Mouse (Mus musculus) hindbrain, embryonic 16.5 days (tissue): ENCODE data around the gene Chil5. TPM values are rescaled to one million over a fixed set of nuclear protein-coding genes. Genes with fewer than 3 reads are reported as not detected.
"Not testable (repeated sequence)": the region's sequence is repeated elsewhere in the genome, so short reads cannot be mapped to it uniquely, and the experiment has no call there.

Experiments used
- ATAC-seq: fragments of 200-750 bp; cut with Nextera tagmentation; 2 replicates; pipeline ENCODE4 v1.8.0; 2017; ENCODE audit warnings: moderate TSS enrichment, moderate library complexity
- H3K27ac ChIP-seq: fragments of 300-500 bp; sonication (generic); 2 replicates; pipeline ENCODE4 v1.5.1; 2014; ENCODE audit warnings: low read depth, mild to moderate bottlenecking, control low read depth, low read length, moderate library complexity
- H3K27me3 ChIP-seq: fragments of 300-500 bp; sonication (generic); replicated peaks from 2 replicates; pipeline ENCODE4 v1.6.1; 2014; ENCODE audit warnings: low read length; ENCODE audit not compliant: control insufficient read depth, insufficient read depth
- H3K36me3 ChIP-seq: fragments of 300-500 bp; sonication (generic); 2 replicates; pipeline ENCODE4 v1.6.1; 2014; ENCODE audit warnings: mild to moderate bottlenecking, low read length, moderate library complexity, mixed read lengths; ENCODE audit not compliant: control insufficient read depth, insufficient read depth
- H3K4me1 ChIP-seq: fragments of 300-500 bp; sonication (generic); 2 replicates; pipeline ENCODE4 v1.6.1; 2014; ENCODE audit warnings: low read depth, low read length; ENCODE audit not compliant: control insufficient read depth, insufficient read depth
- H3K4me2 ChIP-seq: fragments of 300-500 bp; sonication (generic); 2 replicates; pipeline ENCODE4 v1.6.1; 2014; ENCODE audit warnings: mild to moderate bottlenecking, low read length, control low read depth, moderate library complexity
- H3K4me3 ChIP-seq: fragments of 300-500 bp; sonication (generic); 2 replicates; pipeline ENCODE4 v1.5.1; 2014; ENCODE audit warnings: mild to moderate bottlenecking, low read length, control low read depth, moderate library complexity
- H3K9ac ChIP-seq: fragments of 300-500 bp; sonication (generic); 2 replicates; pipeline ENCODE4 v1.6.1; 2014; ENCODE audit warnings: low read depth, mild to moderate bottlenecking, control low read depth, low read length, moderate library complexity
- H3K9me3 ChIP-seq: fragments of 300-500 bp; sonication (generic); 2 replicates; pipeline ENCODE4 v1.6.1; 2014; ENCODE audit warnings: mild to moderate bottlenecking, low read length, moderate library complexity; ENCODE audit not compliant: control insufficient read depth
- WGBS: fragments of 180-500 bp; shearing (Covaris S2); extraction: QIAGEN DNeasy Blood & Tissue Kit; methylation state at CpG from one replicate; pipeline ENCODE4 v1.1.7; 2014; 5-methylcytosine and 5-hydroxymethylcytosine counted together
- polyA plus RNA-seq: library from polyadenylated mRNA; unstranded; fragments of >200 nt; fragmentation: Nextera tagmentation; extraction: Ambion mirVana; gene quantifications from 2 replicates; pipeline ENCODE4 v1.2.1, GENCODE M21; 2015

Chil5 gene
- polyA plus RNA-seq, 1 experiment from 2014 or later, result 0.24 TPM

GRCm38 (mm10) chr3:106003360-106003759 lies 29.3 kb downstream of the Chil5 start:
- H3K9ac ChIP-seq, H3K4me3 ChIP-seq, H3K36me3 ChIP-seq, H3K27ac ChIP-seq, H3K4me1 ChIP-seq, H3K4me2 ChIP-seq, ATAC-seq, H3K9me3 ChIP-seq, H3K27me3 ChIP-seq: not testable (repeated sequence)
- WGBS, result 44% methylated on average over 10 of the region's 10 CpGs

- Histone ChIP-seq H3K4me3 (peak overlapping the region; percentile 34), H3K9me3 (no peaks in the 10 kb centered on the region), H3K9ac (peak overlapping the region; percentile 23; the same call in 1 of the 2 replicates)
Observed at GRCm38 (mm10) chr3:106001416-106002370, 30.9 kb downstream of the Chil5 start.

GRCm38 (mm10) chr3:106000707-106001375 lies 31.8 kb downstream of the Chil5 start:
- 22% methylated on average over 11 of the region's 11 CpGs for WGBS
- peak; percentile 38 for ATAC-seq

More at GRCm38 (mm10) chr3:106001416-106002370, 30.9 kb downstream of the Chil5 start:
- peak; percentile 98 for ATAC-seq
- Histone ChIP-seq H3K36me3 (no peaks in the 10 kb centered on the region), H3K4me1 (peaks cover 5% of the 10 kb centered on the region; the same call in 1 of the 2 replicates), H3K4me2 (peak overlapping the region; percentile 69), H3K27me3 (no peaks in the 10 kb centered on the region), H3K27ac (no peak overlapping the region)
- WGBS, result 20% methylated on average over 17 of the region's 17 CpGs

GRCm38 (mm10) chr3:105994730-105995129 lies 37.9 kb downstream of the Chil5 start:
- 77% methylated on average over 2 of the region's 2 CpGs for WGBS
- no peaks in the 10 kb centered on the region for H3K36me3 ChIP-seq
- H3K9ac ChIP-seq, result no peak overlapping the region
- no peak for ATAC-seq
- no peak overlapping the region for H3K4me3 ChIP-seq
- H3K4me1 ChIP-seq, result no peaks in the 10 kb centered on the region
- H3K27me3 ChIP-seq, result no peaks in the 10 kb centered on the region
- no peaks in the 10 kb centered on the region for H3K9me3 ChIP-seq
- H3K4me2 ChIP-seq, result no peak overlapping the region
- no peak overlapping the region for H3K27ac ChIP-seq

More at GRCm38 (mm10) chr3:106000707-106001375, 31.8 kb downstream of the Chil5 start:
- Histone ChIP-seq H3K4me2 (peak overlapping the region; percentile 69), H3K9ac (peak overlapping the region; percentile 23; the same call in 1 of the 2 replicates), H3K4me3 (peak overlapping the region; percentile 34), H3K27ac (no peak overlapping the region), H3K36me3 (no peaks in the 10 kb centered on the region), H3K27me3 (no peaks in the 10 kb centered on the region), H3K9me3 (no peaks in the 10 kb centered on the region), H3K4me1 (peaks cover 5% of the 10 kb centered on the region; the same call in 1 of the 2 replicates)

- Histone ChIP-seq H3K4me2 (no peak overlapping the region), H3K4me1 (no peaks in the 10 kb centered on the region), H3K36me3 (no peaks in the 10 kb centered on the region), H3K27me3 (no peaks in the 10 kb centered on the region), H3K4me3 (no peak overlapping the region), H3K9me3 (no peaks in the 10 kb centered on the region), H3K27ac (no peak overlapping the region), H3K9ac (no peak overlapping the region)
- peak; percentile 60 for ATAC-seq
- WGBS, result 34% methylated on average over 4 of the region's 4 CpGs
Observed at GRCm38 (mm10) chr3:105991653-105992283, 40.8 kb downstream of the Chil5 start.

- H3K27me3 ChIP-seq, H3K36me3 ChIP-seq, H3K4me1 ChIP-seq, H3K4me2 ChIP-seq, H3K4me3 ChIP-seq, H3K9me3 ChIP-seq, H3K27ac ChIP-seq, ATAC-seq, H3K9ac ChIP-seq: not testable (repeated sequence)
- WGBS, result 37% methylated on average over 5 of the region's 5 CpGs
Observed at GRCm38 (mm10) chr3:105989611-105990010, 43.0 kb downstream of the Chil5 start.

GRCm38 (mm10) chr3:105974174-105974573 lies 58.4 kb downstream of the Chil5 start:
- Histone ChIP-seq H3K36me3 (0 out of 2 replicates have a peak, but pooled peaks cover 5% of the 10 kb centered on the region), H3K27ac (no peak overlapping the region), H3K4me1 (no peaks in the 10 kb centered on the region), H3K9ac (no peak overlapping the region), H3K27me3 (no peaks in the 10 kb centered on the region), H3K9me3 (no peaks in the 10 kb centered on the region), H3K4me2 (no peak overlapping the region), H3K4me3 (no peak overlapping the region)
- no peak for ATAC-seq
- WGBS, result 88% methylated on average over 2 of the region's 2 CpGs

- H3K27ac ChIP-seq, result no peak within 1 kb of the TSS
- no peaks in the 10 kb centered on the region for H3K4me1 ChIP-seq
- ATAC-seq, result no peak
- WGBS, result 84% methylated on average over 3 of the region's 3 CpGs
- H3K9ac ChIP-seq, result no peak within 1 kb of the TSS
- H3K27me3 ChIP-seq, result no peaks in the 10 kb centered on the region
- no peak within 1 kb of the TSS for H3K4me2 ChIP-seq
- no peaks in the 10 kb centered on the region for H3K9me3 ChIP-seq
- H3K36me3 ChIP-seq, result peaks cover 12% of the 10 kb centered on the region; the same call in 1 of the 2 replicates
- no peak within 1 kb of the TSS for H3K4me3 ChIP-seq
Observed at GRCm38 (mm10) chr3:105973411-105973810, 59.2 kb downstream of the Chil5 start, which contains the start of gene Ovgp1. Gene Ovgp1 (plus strand): TSS chr3:105973711.
